9 mouse cellular contexts compared by ENCODE assay signal in genomic region chr4:148039254-148040028, GRCm38 (mm10). TPM values are rescaled to one million over a fixed set of nuclear protein-coding genes. Genes with fewer than 3 reads are reported as not detected.
DNase-seq lines count a peak whose midpoint lies in the region; ATAC-seq lines count a peak whose summit lies in the region.
"Had no signal": no experiment of that assay in that cellular context is flagged by ENCODE, and none has a peak within 500 bp of the region (broad histone marks: within the 10 kb centered on the region; RNA-seq: fewer than 3 reads in every experiment).

No protein-coding gene starts in this region.

- no peaks in the 10 kb centered on the region for H3K27me3 ChIP-seq in neural tube, embryonic 11.5 days (ENCODE audit: control insufficient read depth, insufficient read depth, low read length)
- H3K27me3 ChIP-seq in forebrain, embryonic 14.5 days (replicated peaks; ENCODE audit: control insufficient read depth, insufficient read depth, low read length), result no peaks in the 10 kb centered on the region
- no peaks in the 10 kb centered on the region for H3K27me3 ChIP-seq in limb, embryonic 11.5 days (ENCODE audit: control insufficient read depth, insufficient read depth, low read length)
- no peaks in the 10 kb centered on the region for H3K27me3 ChIP-seq in neural tube, embryonic 15.5 days (replicated peaks)

- peaks cover 2% of the 10 kb centered on the region for H3K36me3 ChIP-seq in neural tube, embryonic 11.5 days (ENCODE audit: control insufficient read depth, insufficient read depth, low read length)
- peaks cover 32% of the 10 kb centered on the region for H3K36me3 ChIP-seq in forebrain, embryonic 14.5 days (ENCODE audit: control insufficient read depth, insufficient read depth, low read length)
- no peaks in the 10 kb centered on the region for H3K36me3 ChIP-seq in limb, embryonic 11.5 days (ENCODE audit: control insufficient read depth, insufficient read depth, low read length)
- H3K36me3 ChIP-seq in neural tube, embryonic 15.5 days, result peaks cover 20% of the 10 kb centered on the region

- peak overlapping the region; percentile 50 for H3K9ac ChIP-seq in neural tube, embryonic 11.5 days (ENCODE audit: low read length)
- H3K9ac ChIP-seq in forebrain, embryonic 14.5 days (ENCODE audit: low read length), result peak overlapping the region; percentile 85
- H3K9ac ChIP-seq in limb, embryonic 11.5 days (ENCODE audit: low read length), result peak overlapping the region; percentile 66
- H3K9ac ChIP-seq in neural tube, embryonic 15.5 days (replicated peaks), result peak overlapping the region; percentile 75

- H3K9me3 ChIP-seq in neural tube, embryonic 11.5 days (ENCODE audit: control insufficient read depth, low read length), result no peaks in the 10 kb centered on the region
- H3K9me3 ChIP-seq in forebrain, embryonic 14.5 days (replicated peaks; ENCODE audit: control insufficient read depth, low read length), result no peaks in the 10 kb centered on the region
- H3K9me3 ChIP-seq in limb, embryonic 11.5 days (ENCODE audit: control insufficient read depth, low read length), result no peaks in the 10 kb centered on the region
- no peaks in the 10 kb centered on the region for H3K9me3 ChIP-seq in neural tube, embryonic 15.5 days (replicated peaks)

- H3K27ac ChIP-seq in neural tube, embryonic 11.5 days (ENCODE audit: low read depth, low read length), result peak overlapping the region; percentile 60
- peak overlapping the region; percentile 75 for H3K27ac ChIP-seq in forebrain, embryonic 14.5 days (ENCODE audit: low read depth, low read length)
- H3K27ac ChIP-seq in limb, embryonic 11.5 days (replicated peaks; ENCODE audit: low read depth, low read length), result no peak overlapping the region; the same call in none of the 2 replicates
- peak overlapping the region; percentile 94 for H3K27ac ChIP-seq in neural tube, embryonic 15.5 days (replicated peaks)

- H3K4me1 ChIP-seq in neural tube, embryonic 11.5 days (ENCODE audit: control insufficient read depth, insufficient read depth, low read length), result peaks cover 20% of the 10 kb centered on the region
- peaks cover 28% of the 10 kb centered on the region for H3K4me1 ChIP-seq in forebrain, embryonic 14.5 days (ENCODE audit: control insufficient read depth, insufficient read depth, low read length)
- peaks cover 23% of the 10 kb centered on the region for H3K4me1 ChIP-seq in limb, embryonic 11.5 days (ENCODE audit: control insufficient read depth, insufficient read depth, low read length)
- H3K4me1 ChIP-seq in neural tube, embryonic 15.5 days, result peaks cover 55% of the 10 kb centered on the region

- WGBS in neural tube, embryonic 11.5 days, result 25% methylated on average over 19 of the region's 19 CpGs
- WGBS in forebrain, embryonic 14.5 days, result 19% methylated on average over 19 of the region's 19 CpGs
- 23% methylated on average over 19 of the region's 19 CpGs for WGBS in limb, embryonic 11.5 days
- WGBS in neural tube, embryonic 15.5 days, result 18% methylated on average over 19 of the region's 19 CpGs

- peak overlapping the region; percentile 74 for H3K4me2 ChIP-seq in neural tube, embryonic 11.5 days (ENCODE audit: low read depth)
- peak overlapping the region; percentile 88 for H3K4me2 ChIP-seq in forebrain, embryonic 14.5 days (ENCODE audit: low read length)
- H3K4me2 ChIP-seq in limb, embryonic 11.5 days (ENCODE audit: low read depth, severe bottlenecking), result peak overlapping the region; percentile 75
- peak overlapping the region; percentile 86 for H3K4me2 ChIP-seq in neural tube, embryonic 15.5 days

- peak; percentile 60 for DNase-seq in cerebellum, adult 11-12 months
- DNase-seq in cerebellum, adult 8-10 months, result no peak
- DNase-seq in neural tube, embryonic 11.5 days (ENCODE audit: low spot score), result no peak
- no peak for DNase-seq in neural tube, embryonic 10.5 days (ENCODE audit: extremely low spot score, low spot score)
- peak; percentile 21 for DNase-seq in forebrain, embryonic 14.5 days (ENCODE audit: low spot score)
- DNase-seq in limb, embryonic 11.5 days (ENCODE audit: low spot score), result no peak
- no peak for DNase-seq in right cerebral cortex, postnatal 10 days (ENCODE audit: low spot score in 2 of 2)

- no peak for ATAC-seq in neural tube, embryonic 11.5 days (ENCODE audit: insufficient read depth, low FRiP score, low TSS enrichment)
- no peak for ATAC-seq in forebrain, embryonic 14.5 days
- no peak for ATAC-seq in limb, embryonic 11.5 days (ENCODE audit: insufficient number of reproducible peaks, low FRiP score, low TSS enrichment, low read depth)
- no peak; the same call in 1 of the 2 replicates for ATAC-seq in neural tube, embryonic 15.5 days (ENCODE audit: low FRiP score)

- peak overlapping the region; percentile 60 for H3K4me3 ChIP-seq in neural tube, embryonic 11.5 days (ENCODE audit: low read depth, low read length)
- peak overlapping the region; percentile 86 for H3K4me3 ChIP-seq in forebrain, embryonic 14.5 days (ENCODE audit: low read depth, low read length)
- peak overlapping the region; percentile 86 for H3K4me3 ChIP-seq in limb, embryonic 11.5 days (ENCODE audit: low read depth, low read length)
- H3K4me3 ChIP-seq in neural tube, embryonic 15.5 days (replicated peaks), result peak overlapping the region; percentile 92

RNA-seq across cellular contexts. Expression of gene Mthfr, which starts 0.6 kb away (rescaled TPM):
- polyA plus RNA-seq in neural tube, embryonic 11.5 days (2014; fragmentation: Nextera tagmentation; extraction: Ambion mirVana), result 22.0 and 22.7 TPM in 2 replicates
- polyA plus RNA-seq in forebrain, embryonic 14.5 days (2014; fragmentation: Nextera tagmentation; extraction: Ambion mirVana), result 12.4 TPM in 2 replicates
- 18.7 and 19.7 TPM in 2 replicates for polyA plus RNA-seq in limb, embryonic 11.5 days (2014; fragmentation: Nextera tagmentation; extraction: Ambion mirVana)
- 16.5 and 17.3 TPM in 2 replicates for polyA plus RNA-seq in neural tube, embryonic 15.5 days (2015; fragmentation: Nextera tagmentation; extraction: Ambion mirVana)

RNA-seq across cellular contexts. Expression of gene Clcn6, which starts 0.8 kb away (rescaled TPM):
- 20.9 and 24.2 TPM in 2 replicates for polyA plus RNA-seq in neural tube, embryonic 11.5 days (2014; fragmentation: Nextera tagmentation; extraction: Ambion mirVana)
- polyA plus RNA-seq in forebrain, embryonic 14.5 days (2014; fragmentation: Nextera tagmentation; extraction: Ambion mirVana), result 19.1 and 24.8 TPM in 2 replicates
- polyA plus RNA-seq in limb, embryonic 11.5 days (2014; fragmentation: Nextera tagmentation; extraction: Ambion mirVana), result 6.1 and 7.5 TPM in 2 replicates
- 28.0 and 29.0 TPM in 2 replicates for polyA plus RNA-seq in neural tube, embryonic 15.5 days (2015; fragmentation: Nextera tagmentation; extraction: Ambion mirVana)

RNA-seq across cellular contexts. Expression of gene Nppa, which starts 38.9 kb away (rescaled TPM):
- polyA plus RNA-seq in neural tube, embryonic 11.5 days (2014; fragmentation: Nextera tagmentation; extraction: Ambion mirVana), result 1.2 and 2.9 TPM in 2 replicates
- 0.80 and 1.1 TPM in 2 replicates for polyA plus RNA-seq in forebrain, embryonic 14.5 days (2014; fragmentation: Nextera tagmentation; extraction: Ambion mirVana)
- 0.31 and 2.0 TPM in 2 replicates for polyA plus RNA-seq in limb, embryonic 11.5 days (2014; fragmentation: Nextera tagmentation; extraction: Ambion mirVana)
- 1.6 and 1.7 TPM in 2 replicates for polyA plus RNA-seq in neural tube, embryonic 15.5 days (2015; fragmentation: Nextera tagmentation; extraction: Ambion mirVana)

RNA-seq across cellular contexts. Expression of gene Agtrap, which starts 48.4 kb away (rescaled TPM):
- 9.1 and 10.7 TPM in 2 replicates for polyA plus RNA-seq in neural tube, embryonic 11.5 days (2014; fragmentation: Nextera tagmentation; extraction: Ambion mirVana)
- polyA plus RNA-seq in forebrain, embryonic 14.5 days (2014; fragmentation: Nextera tagmentation; extraction: Ambion mirVana), result 5.3 and 5.7 TPM in 2 replicates
- polyA plus RNA-seq in limb, embryonic 11.5 days (2014; fragmentation: Nextera tagmentation; extraction: Ambion mirVana), result 9.2 and 10.5 TPM in 2 replicates
- 5.2 and 10.4 TPM in 2 replicates for polyA plus RNA-seq in neural tube, embryonic 15.5 days (2015; fragmentation: Nextera tagmentation; extraction: Ambion mirVana)

RNA-seq across cellular contexts. Expression of gene Nppb, which starts 53.9 kb away (rescaled TPM):
- 0.72 and 0.87 TPM in 2 replicates for polyA plus RNA-seq in neural tube, embryonic 11.5 days (2014; fragmentation: Nextera tagmentation; extraction: Ambion mirVana)
- polyA plus RNA-seq in forebrain, embryonic 14.5 days (2014; fragmentation: Nextera tagmentation; extraction: Ambion mirVana), result not detected in 2 replicates
- not detected in 2 replicates for polyA plus RNA-seq in limb, embryonic 11.5 days (2014; fragmentation: Nextera tagmentation; extraction: Ambion mirVana)
- polyA plus RNA-seq in neural tube, embryonic 15.5 days (2015; fragmentation: Nextera tagmentation; extraction: Ambion mirVana), result 0.33 TPM in 1 of 2 replicates, not detected in the other
- polyA plus RNA-seq: large intestine, adult 2 months had no signal

Comparison
In these comparisons a context has a peak if more than half of its experiments do, and no peak if none do; other contexts are left out.
1. DNase-seq: peak in cerebellum, adult 11-12 months (single experiment) and forebrain, embryonic 14.5 days (single experiment); none in cerebellum, adult 8-10 months (single experiment), neural tube, embryonic 11.5 days (single experiment), neural tube, embryonic 10.5 days (single experiment), limb, embryonic 11.5 days (single experiment) and right cerebral cortex, postnatal 10 days (0 of 2).
2. Peak in every context shown above with its lines, with median percentiles within 50 percentile points of each other: H3K4me2 ChIP-seq, H3K4me3 ChIP-seq and H3K9ac ChIP-seq.